Mouse (Mus musculus): Measurements from ENCODE around the gene Grm1. TPM values are rescaled to one million over a fixed set of nuclear protein-coding genes. Genes with fewer than 3 reads are reported as not detected.

The Grm1 gene
- total and polyA plus RNA-seq, 3 experiments: not detected

DNA sequence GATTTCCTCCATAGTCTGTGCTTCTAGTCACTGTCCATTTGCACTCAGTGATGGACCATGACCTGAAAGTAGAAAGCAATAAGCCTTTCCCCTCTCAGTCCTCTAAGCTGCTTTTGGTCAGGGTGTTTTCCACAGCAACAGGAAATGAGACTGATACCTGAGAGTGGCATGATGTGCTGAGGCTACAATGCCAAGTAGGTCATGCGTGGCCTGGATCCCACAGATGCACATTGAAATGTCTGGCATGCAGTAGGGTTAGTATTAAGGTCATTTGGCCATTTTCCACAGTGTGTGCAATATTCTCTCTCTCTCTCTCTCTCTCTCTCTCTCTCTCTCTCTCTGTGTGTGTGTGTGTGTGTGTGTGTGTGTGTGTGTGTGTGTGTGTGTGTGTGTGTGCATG, 254.8 kb downstream of the Grm1 start:
- Histone ChIP-seq H3K9ac (ENCODE audit: insufficient read depth, low read depth) (no peak overlapping the region), H3K4me2 (ENCODE audit: insufficient read depth, low read depth, poor library complexity, severe bottlenecking) (no peak overlapping the region), H3K36me3 (replicated peaks in 1 of 2; ENCODE audit: control insufficient read depth in 1 of 2, insufficient read depth in 1 of 2, low read length in 1 of 2) (no peaks in the 10 kb centered on the region), H3K27ac (ENCODE audit: insufficient read depth, low read depth) (no peak overlapping the region), H3K4me1 (ENCODE audit: control insufficient read depth in 1 of 2, insufficient read depth in 2 of 2) (peaks cover 3 to 5% of the 10 kb centered on the region in 2 experiments; a peak in 1 of 4 replicates), H3K9me3 (replicated peaks; ENCODE audit: low read length) (no peaks in the 10 kb centered on the region), H3K4me3 (replicated peaks in 1 of 3; ENCODE audit: low read depth in 2 of 3, low read length in 2 of 3, poor library complexity in 1 of 3) (no peak overlapping the region), H3K79me2 (replicated peaks; ENCODE audit: control insufficient read depth, extremely low read depth, insufficient read depth, poor library complexity, severe bottlenecking) (no peaks in the 10 kb centered on the region), H3K27me3 (replicated peaks) (no peaks in the 10 kb centered on the region)
- peak; percentile 3 for DNase-seq (ENCODE audit: extremely low read depth)
- TF ChIP-seq MXI1 (IDR thresholded peaks at IDR 0.05; ENCODE audit: low read depth, low read length) (no peak), BHLHE40 (IDR thresholded peaks at IDR 0.05; ENCODE audit: low read depth, low read length) (0 out of 2 replicates have a peak, but pooled peaks have one; percentile 27), MAZ (IDR thresholded peaks at IDR 0.05; ENCODE audit: low read depth, low read length) (no peak), SMC3 (IDR thresholded peaks at IDR 0.05; ENCODE audit: low read depth, low read length) (no peak)
- dilution Hi-C loops (cut with MboI; ENCODE audit: extremely low pct_ligation_motif_present, extremely low pct_unique_long_range_greater_than_20kb, low sequenced_read_pairs) (no loop called here), in situ Hi-C loops (cut with MboI; ENCODE audit: low pct_ligation_motif_present, low pct_unique_long_range_greater_than_20kb, low sequenced_read_pairs) (no loop called here)

- H3K9me3 ChIP-seq (replicated peaks; ENCODE audit: low read length): no peaks in the 10 kb centered on the region
- H3K27me3 ChIP-seq (replicated peaks): no peaks in the 10 kb centered on the region
- in situ Hi-C loops (cut with MboI; ENCODE audit: low pct_ligation_motif_present, low pct_unique_long_range_greater_than_20kb, low sequenced_read_pairs) (no loop called here), dilution Hi-C loops (cut with MboI; ENCODE audit: extremely low pct_ligation_motif_present, extremely low pct_unique_long_range_greater_than_20kb, low sequenced_read_pairs) (no loop called here)
- no peak overlapping the region for H3K9ac ChIP-seq (ENCODE audit: insufficient read depth, low read depth)
- DNase-seq (ENCODE audit: extremely low read depth): no peak
- TF ChIP-seq NELFE (IDR thresholded peaks at IDR 0.05; ENCODE audit: low read depth, low read length): no peak
- TF ChIP-seq MAX (IDR thresholded peaks at IDR 0.05; ENCODE audit: low read length): no peak
- no peak for TF ChIP-seq MAZ (IDR thresholded peaks at IDR 0.05; ENCODE audit: low read depth, low read length)
- no peaks in the 10 kb centered on the region for H3K79me2 ChIP-seq (replicated peaks; ENCODE audit: control insufficient read depth, extremely low read depth, insufficient read depth, poor library complexity, severe bottlenecking)
- no peak overlapping the region for H3K4me2 ChIP-seq (ENCODE audit: insufficient read depth, low read depth, poor library complexity, severe bottlenecking)
- no peaks in the 10 kb centered on the region for H3K4me1 ChIP-seq (ENCODE audit: control insufficient read depth in 1 of 2, insufficient read depth in 2 of 2)
- H3K4me3 ChIP-seq (replicated peaks in 1 of 3; ENCODE audit: low read depth in 2 of 3, low read length in 2 of 3, poor library complexity in 1 of 3): no peak overlapping the region
- H3K27ac ChIP-seq (ENCODE audit: insufficient read depth, low read depth): no peak overlapping the region
- no peaks in the 10 kb centered on the region for H3K36me3 ChIP-seq (replicated peaks in 1 of 2; ENCODE audit: control insufficient read depth in 1 of 2, insufficient read depth in 1 of 2, low read length in 1 of 2)
These were observed 264.1 kb downstream of the Grm1 start for GRCm38 (mm10) chr10:10818061-10818460.

- Histone ChIP-seq H3K79me2 (replicated peaks; ENCODE audit: control insufficient read depth, extremely low read depth, insufficient read depth, poor library complexity, severe bottlenecking) (no peaks in the 10 kb centered on the region), H3K9me3 (replicated peaks; ENCODE audit: low read length) (no peaks in the 10 kb centered on the region), H3K27ac (ENCODE audit: insufficient read depth, low read depth) (no peak overlapping the region), H3K4me3 (replicated peaks in 1 of 3; ENCODE audit: low read depth in 2 of 3, low read length in 2 of 3, poor library complexity in 1 of 3) (no peak overlapping the region), H3K9ac (ENCODE audit: insufficient read depth, low read depth) (no peak overlapping the region), H3K27me3 (replicated peaks) (no peaks in the 10 kb centered on the region), H3K4me2 (ENCODE audit: insufficient read depth, low read depth, poor library complexity, severe bottlenecking) (no peak overlapping the region), H3K4me1 (ENCODE audit: control insufficient read depth in 1 of 2, insufficient read depth in 2 of 2) (no peaks in the 10 kb centered on the region), H3K36me3 (replicated peaks in 1 of 2; ENCODE audit: control insufficient read depth in 1 of 2, insufficient read depth in 1 of 2, low read length in 1 of 2) (no peaks in the 10 kb centered on the region)
- no peak for TF ChIP-seq HCFC1 (IDR thresholded peaks at IDR 0.05; ENCODE audit: low read depth, low read length)
- TF ChIP-seq PAX5 (IDR thresholded peaks at IDR 0.05; ENCODE audit: low read length): no peak
- no peak for TF ChIP-seq POLR2A (IDR thresholded peaks at IDR 0.05; ENCODE audit: low read depth, low read length)
- TF ChIP-seq TCF12 (IDR thresholded peaks at IDR 0.05; ENCODE audit: low read depth, low read length): no peak
- TF ChIP-seq MXI1 (IDR thresholded peaks at IDR 0.05; ENCODE audit: low read depth, low read length): no peak
- TF ChIP-seq TBP (conservative IDR thresholded peaks at IDR 0.05; ENCODE audit: low read depth, low read length): no peak
- no peak for TF ChIP-seq ZMIZ1 (IDR thresholded peaks at IDR 0.05; ENCODE audit: low read depth, low read length)
- no peak for TF ChIP-seq NELFE (IDR thresholded peaks at IDR 0.05; ENCODE audit: low read depth, low read length)
- in situ Hi-C loops (cut with MboI; ENCODE audit: low pct_ligation_motif_present, low pct_unique_long_range_greater_than_20kb, low sequenced_read_pairs) (no loop called here), dilution Hi-C loops (cut with MboI; ENCODE audit: extremely low pct_ligation_motif_present, extremely low pct_unique_long_range_greater_than_20kb, low sequenced_read_pairs) (no loop called here)
- no peak for DNase-seq (ENCODE audit: extremely low read depth)
These were observed 267.4 kb downstream of the Grm1 start for GRCm38 (mm10) chr10:10814631-10815216.
